Mouse (Mus musculus) Patski (cell line): ENCODE measurements around the gene Mrm2. TPM values are rescaled to one million over a fixed set of nuclear protein-coding genes. Genes with fewer than 3 reads are reported as not detected.
"Not testable (repeated sequence)": the region's sequence is repeated elsewhere in the genome, so short reads cannot be mapped to it uniquely, and the experiment has no call there.

Experiments
- ATAC-seq: fragments of 100-300 bp; one replicate; pipeline ENCODE4 v1.8.0; 2021
- CTCF ChIA-PET: fragments of 350-600 bp; sonication (Branson Sonifier 250); formaldehyde crosslinking; loops from one replicate; lab custom pipeline; 2022; ENCODE audit warnings: inconsistent platforms; lab: Charles Lee
- POLR2A ChIA-PET: fragments of 350-600 bp; sonication (Branson Sonifier 250); formaldehyde crosslinking; loops from one replicate; lab custom pipeline; 2022; ENCODE audit warnings: antibody characterized with exemption, inconsistent platforms; lab: Charles Lee
- DNase-seq: peaks from one replicate; pipeline ENCODE4 v3.0.0-alpha.2; 2011; ENCODE audit warnings: low read depth, low spot score
- H3K27me3 ChIP-seq: fragments of 371-371 bp; one replicate; pipeline ENCODE4 v1.5.1; 2021
- CTCF ChIP-seq: fragments of 100-300 bp; IDR thresholded peaks from one replicate; pipeline ENCODE4 v1.5.1; 2021
- in situ Hi-C: fragments of 300-500 bp; cut with MboI; formaldehyde crosslinking; loops from 3 replicates; pipeline ENCODE4 v1.11.1; 2018; ENCODE audit warnings: low pct_unique_long_range_greater_than_20kb, mixed read lengths
- polyA plus RNA-seq: library from polyadenylated mRNA; unstranded; gene quantifications from one replicate; pipeline ENCODE4 v1.2.3, GENCODE M21; 2021

Gene Mrm2
- polyA plus RNA-seq, 1 experiment from 2014 or later = 13.1 TPM

DNA sequence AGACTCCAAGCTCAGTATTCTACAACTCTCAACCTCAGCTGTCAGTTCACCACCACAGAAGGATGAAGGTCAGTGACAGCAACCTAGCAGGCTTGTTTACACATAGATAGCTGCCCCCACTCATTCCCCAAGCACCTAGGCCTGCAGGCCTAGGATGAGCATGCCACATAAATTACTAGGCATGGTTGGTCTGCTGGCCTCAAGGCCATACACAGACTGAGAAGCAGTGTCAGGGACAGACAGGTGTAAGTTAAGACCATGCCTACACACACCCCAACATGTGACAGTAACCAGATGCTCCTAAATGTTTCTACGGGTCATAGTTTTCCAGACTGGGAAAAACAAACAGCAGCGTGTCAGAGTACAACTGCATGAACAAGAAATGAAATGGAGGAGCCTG lies 37.8 kb upstream of the Mrm2 start:
- POLR2A ChIA-PET = no interaction called here
- H3K27me3 ChIP-seq = no peaks in the 10 kb centered on the region
- in situ Hi-C loops = no loop called here
- ATAC-seq = no peak
- no peak for TF ChIP-seq CTCF
- CTCF ChIA-PET = interaction anchor here (1.3 to 1.7 kb wide), 2 partner anchors 14 to 21 kb away, joined by 3 to 5 read pairs; no protein-coding TSS in a partner anchor
- no peak for DNase-seq

DNA sequence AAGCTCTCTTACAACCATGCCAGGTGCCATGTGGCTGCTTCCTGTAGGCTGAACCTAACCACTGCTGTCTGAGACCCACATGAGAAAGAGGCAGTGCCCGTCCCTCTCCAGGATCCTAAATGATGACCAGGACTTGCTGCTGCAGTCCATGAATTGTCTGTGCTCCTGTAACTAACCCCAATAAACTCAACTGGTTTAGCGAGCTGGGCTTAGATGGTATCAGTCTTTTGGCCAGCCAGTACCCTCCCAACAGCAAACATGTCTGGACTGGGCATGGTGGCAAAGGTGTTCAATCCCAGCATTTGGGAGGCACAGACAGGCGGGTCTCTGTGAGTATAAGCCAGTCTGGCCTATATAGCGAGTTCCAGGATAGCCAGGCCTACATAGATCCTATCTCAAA lies 37.2 kb upstream of the Mrm2 start:
- H3K27me3 ChIP-seq = no peaks in the 10 kb centered on the region
- DNase-seq (no peak), ATAC-seq (no peak)
- ChIA-PET POLR2A (no interaction called here), CTCF (interaction anchor here (1.3 to 1.7 kb wide), 2 partner anchors 15 to 22 kb away, joined by 3 to 5 read pairs; no protein-coding TSS in a partner anchor)
- TF ChIP-seq CTCF = no peak
- in situ Hi-C loops = no loop called here

DNA sequence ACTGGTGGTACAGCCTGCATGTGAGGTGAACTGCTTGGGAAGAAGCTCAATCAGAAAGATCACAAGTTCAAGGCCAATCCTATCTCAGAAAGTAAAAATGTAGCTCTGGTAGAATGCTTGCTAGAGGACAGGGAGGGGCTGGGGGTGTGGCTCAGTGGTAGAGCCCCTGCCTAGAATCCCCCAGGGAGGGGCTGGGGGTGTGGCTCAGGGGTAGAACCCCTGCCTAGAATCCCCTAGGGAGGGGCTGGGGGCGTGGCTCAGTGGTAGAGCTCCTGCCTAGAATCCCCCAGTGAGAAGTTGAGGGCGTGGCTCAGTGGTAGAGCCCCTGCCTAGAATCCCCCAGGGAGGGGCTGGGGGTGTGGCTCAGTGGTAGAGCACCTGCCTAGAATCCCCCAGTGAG lies 36.4 kb upstream of the Mrm2 start:
- POLR2A ChIA-PET, in situ Hi-C loops: not testable (repeated sequence)

DNA sequence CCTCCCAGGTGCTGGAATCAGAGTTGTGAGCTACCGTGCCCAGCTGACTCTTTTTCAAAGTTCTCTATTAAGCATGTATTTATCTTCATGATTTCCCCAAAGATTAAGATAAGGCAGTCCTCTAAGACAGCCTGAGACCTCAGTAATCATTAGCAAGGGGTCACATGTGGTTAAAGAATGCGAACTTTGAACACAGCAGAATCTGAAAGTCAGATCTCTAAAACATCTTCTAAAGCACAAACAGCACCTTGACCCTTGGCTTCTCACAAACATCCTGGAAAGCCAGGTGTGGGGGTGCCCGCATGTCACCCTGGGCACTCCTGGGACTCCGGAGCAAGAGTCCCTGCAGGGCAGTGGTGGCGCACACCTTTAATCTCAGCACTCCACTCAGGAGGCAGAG lies 32.7 kb upstream of the Mrm2 start:
- no peak for ATAC-seq
- no peak for DNase-seq
- no peaks in the 10 kb centered on the region for H3K27me3 ChIP-seq
- ChIA-PET POLR2A (no interaction called here), CTCF (no interaction called here)
- in situ Hi-C loops = no loop called here
- TF ChIP-seq CTCF = no peak

More for the DNA sequence above, 36.4 kb upstream of the Mrm2 start:
- H3K27me3 ChIP-seq, DNase-seq, CTCF ChIA-PET, ATAC-seq: not testable (repeated sequence)

DNA sequence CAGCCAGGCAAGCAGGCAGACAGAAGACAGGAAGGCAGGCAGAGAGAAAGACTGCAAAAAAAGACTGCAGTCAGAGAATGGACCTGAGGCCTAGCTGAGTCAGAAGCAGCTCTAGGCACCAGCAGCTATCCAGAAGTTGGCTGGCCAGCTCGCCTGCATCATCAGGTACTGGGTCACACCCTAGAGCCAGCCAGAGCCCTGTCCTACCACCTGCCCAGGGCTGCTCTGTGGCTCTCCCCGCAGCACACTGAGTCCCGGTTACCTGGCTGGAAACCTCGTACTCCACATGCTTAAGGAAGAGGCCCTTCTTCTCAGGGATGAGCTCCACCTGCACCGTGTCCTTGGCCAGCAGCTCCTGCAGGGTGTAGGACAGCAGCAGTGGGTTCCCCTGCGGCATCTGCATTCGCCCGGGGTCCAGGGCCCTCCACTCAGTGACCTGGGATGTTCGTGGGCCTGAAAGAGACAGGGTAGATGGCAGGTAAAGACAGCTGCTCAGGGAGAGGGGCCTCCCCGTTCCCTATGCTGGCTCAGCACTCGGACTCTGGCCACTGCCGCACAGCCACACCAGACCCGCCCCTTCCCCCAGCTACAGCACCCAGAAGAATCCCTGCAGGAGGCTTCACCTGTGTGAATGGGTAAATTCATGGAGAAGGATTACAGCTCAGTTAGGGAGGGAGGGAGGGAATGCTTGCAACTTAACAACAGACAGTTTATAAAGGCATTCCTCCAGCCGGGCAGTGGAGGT lies 28.4 kb upstream of the Mrm2 start:
- DNase-seq (no peak), ATAC-seq (no peak)
- TF ChIP-seq CTCF = no peak
- in situ Hi-C loops = no loop called here
- no peaks in the 10 kb centered on the region for H3K27me3 ChIP-seq
- CTCF ChIA-PET = interaction anchor here (1.7 kb wide), 2 partner anchors 10 to 24 kb away, joined by 5 read pairs; no protein-coding TSS in a partner anchor
- POLR2A ChIA-PET = interaction anchor here (0.7 kb wide), 1 partner anchor 19 kb away, joined by 3 read pairs; no protein-coding TSS in a partner anchor

DNA sequence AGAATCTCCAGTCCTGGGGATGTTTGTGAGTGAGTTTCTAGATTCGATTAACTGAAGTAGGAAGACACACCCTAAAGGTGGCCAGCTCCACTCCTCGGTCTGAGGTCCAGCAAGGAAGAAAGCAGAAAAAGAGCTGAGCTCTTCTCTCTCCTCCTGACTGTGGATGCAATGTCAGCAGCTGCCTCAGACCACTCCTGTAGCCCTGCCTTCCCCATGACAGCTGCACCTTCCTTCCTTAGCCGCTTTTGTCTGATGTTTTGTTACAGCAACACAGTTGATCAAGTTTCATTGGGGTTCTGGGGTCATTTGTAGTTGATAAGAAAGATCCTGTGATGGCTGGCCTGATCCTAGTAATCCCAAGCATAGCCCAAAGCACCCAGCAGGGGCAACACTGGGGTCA lies 25.8 kb upstream of the Mrm2 start:
- ATAC-seq (no peak), DNase-seq (no peak)
- in situ Hi-C loops = no loop called here
- POLR2A ChIA-PET = interaction anchor here (1.1 to 1.2 kb wide), 2 partner anchors 15 to 24 kb away, joined by 4 to 7 read pairs; no protein-coding TSS in a partner anchor
- TF ChIP-seq CTCF = no peak
- CTCF ChIA-PET = interaction anchor here (1.2 to 1.8 kb wide), 3 partner anchors 14 to 24 kb away, joined by 3 to 6 read pairs (median 3); no protein-coding TSS in a partner anchor
- H3K27me3 ChIP-seq = no peaks in the 10 kb centered on the region

DNA sequence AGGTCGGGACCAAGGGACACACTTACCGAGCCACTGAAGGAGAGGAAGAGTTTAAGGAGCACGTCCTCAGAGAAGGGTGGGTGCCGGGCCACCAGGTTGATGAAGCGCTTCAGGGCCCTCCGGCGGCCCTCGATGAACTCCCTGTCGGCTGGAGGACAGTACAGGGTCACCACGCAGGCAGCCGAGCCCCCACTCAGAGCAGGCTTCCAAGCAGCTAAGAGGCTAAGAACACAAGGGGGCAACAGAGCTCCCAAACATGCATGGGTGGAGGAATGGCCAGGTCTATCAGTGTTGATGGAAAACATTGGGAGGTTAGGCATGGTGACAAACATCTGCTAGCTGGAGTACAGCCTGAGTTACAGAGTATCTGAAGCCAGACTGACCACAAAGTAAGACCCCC lies 24.2 kb upstream of the Mrm2 start:
- in situ Hi-C loops = no loop called here
- ATAC-seq (no peak), DNase-seq (no peak)
- CTCF ChIA-PET = interaction anchor here (0.9 to 1.8 kb wide), 4 partner anchors 23 to 50 kb away, joined by 3 to 6 read pairs (median 4); no protein-coding TSS in a partner anchor
- TF ChIP-seq CTCF = no peak
- H3K27me3 ChIP-seq = no peaks in the 10 kb centered on the region
- POLR2A ChIA-PET = no interaction called here

DNA sequence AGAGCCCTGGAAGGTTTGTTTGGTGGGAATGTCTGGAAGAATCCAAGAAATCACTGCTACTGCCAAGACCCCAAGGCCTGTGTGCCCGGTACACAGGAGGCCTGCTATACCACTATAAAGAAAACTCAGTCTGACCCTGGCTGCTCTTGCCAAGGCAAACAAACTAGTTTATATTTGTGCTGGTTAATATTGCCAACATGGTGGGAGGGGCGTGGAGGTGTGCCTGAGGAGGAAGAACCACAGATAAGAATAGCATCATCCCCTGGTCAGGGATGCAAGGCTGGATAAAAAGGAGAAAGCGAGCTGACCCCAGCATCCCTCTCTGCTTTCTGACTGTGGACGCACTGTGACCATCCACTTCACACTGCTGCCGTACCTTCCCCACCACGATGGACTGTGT lies 20.7 kb upstream of the Mrm2 start:
- no peak for TF ChIP-seq CTCF
- no peaks in the 10 kb centered on the region for H3K27me3 ChIP-seq
- ChIA-PET POLR2A (no interaction called here), CTCF (interaction anchor here (1.9 kb wide), 1 partner anchor 16 kb away, joined by 6 read pairs; no protein-coding TSS in a partner anchor)
- ATAC-seq (no peak), DNase-seq (no peak)
- in situ Hi-C loops = no loop called here

DNA sequence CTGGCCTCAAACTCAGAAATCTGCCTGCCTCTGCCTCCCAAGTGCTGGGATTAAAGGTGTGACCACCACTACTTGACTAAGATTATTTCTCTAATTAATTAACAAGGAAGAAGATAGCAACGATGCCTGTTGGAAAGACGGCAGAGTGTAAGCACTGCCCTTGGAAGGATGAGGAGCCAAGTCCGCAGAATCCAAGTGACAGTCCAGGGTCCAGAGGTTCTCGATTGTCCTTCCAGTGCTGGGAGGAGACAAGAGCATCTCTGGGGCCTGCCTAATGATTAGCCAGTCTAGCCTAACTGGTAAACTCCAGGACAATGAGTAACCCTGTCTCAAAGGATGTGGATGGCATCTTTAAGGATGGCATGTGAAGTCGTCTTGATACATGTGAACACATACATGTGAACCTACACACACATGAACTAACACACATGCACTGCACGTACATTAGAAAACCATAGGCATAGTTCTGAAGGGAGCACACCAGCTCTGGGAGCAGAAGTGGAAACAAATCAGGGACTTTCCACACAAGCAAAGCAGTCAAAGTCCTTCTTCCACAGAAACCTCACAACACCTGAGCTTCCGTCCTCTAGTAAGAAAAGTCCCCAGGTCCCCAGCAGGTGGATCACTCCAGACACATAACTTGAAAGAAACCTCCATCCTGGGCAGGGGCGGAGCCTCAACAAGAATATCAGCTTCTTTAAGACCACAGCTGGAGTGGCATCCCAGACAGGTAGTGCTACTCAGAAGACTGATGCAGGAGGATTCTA lies 19.2 kb upstream of the Mrm2 start:
- POLR2A ChIA-PET = no interaction called here
- DNase-seq (no peak), ATAC-seq (no peak)
- in situ Hi-C loops = no loop called here
- CTCF ChIA-PET = no interaction called here
- no peaks in the 10 kb centered on the region for H3K27me3 ChIP-seq
- TF ChIP-seq CTCF = no peak

DNA sequence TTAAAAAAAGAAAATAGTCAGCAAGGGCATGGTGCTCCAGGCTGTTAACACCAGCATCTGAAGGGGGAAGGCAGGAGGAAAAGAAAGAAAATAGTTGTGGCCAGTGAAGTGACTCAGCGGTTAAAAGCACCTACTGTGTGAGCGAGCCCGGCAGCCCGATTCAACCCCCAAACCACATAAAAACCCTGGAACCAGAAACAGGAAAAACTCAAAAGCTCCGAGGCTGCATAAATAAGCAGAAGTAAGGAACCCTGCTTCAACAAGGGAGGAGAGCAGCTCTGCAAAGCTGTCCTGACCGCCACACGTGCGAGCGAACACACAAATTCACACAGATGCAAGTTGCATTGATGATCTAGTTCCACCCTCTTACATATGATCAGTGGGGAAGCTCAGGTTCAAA lies 18.2 kb upstream of the Mrm2 start:
- in situ Hi-C loops = no loop called here
- no peaks in the 10 kb centered on the region for H3K27me3 ChIP-seq
- TF ChIP-seq CTCF = no peak
- CTCF ChIA-PET = no interaction called here
- POLR2A ChIA-PET = no interaction called here
- ATAC-seq (no peak), DNase-seq (no peak)

DNA sequence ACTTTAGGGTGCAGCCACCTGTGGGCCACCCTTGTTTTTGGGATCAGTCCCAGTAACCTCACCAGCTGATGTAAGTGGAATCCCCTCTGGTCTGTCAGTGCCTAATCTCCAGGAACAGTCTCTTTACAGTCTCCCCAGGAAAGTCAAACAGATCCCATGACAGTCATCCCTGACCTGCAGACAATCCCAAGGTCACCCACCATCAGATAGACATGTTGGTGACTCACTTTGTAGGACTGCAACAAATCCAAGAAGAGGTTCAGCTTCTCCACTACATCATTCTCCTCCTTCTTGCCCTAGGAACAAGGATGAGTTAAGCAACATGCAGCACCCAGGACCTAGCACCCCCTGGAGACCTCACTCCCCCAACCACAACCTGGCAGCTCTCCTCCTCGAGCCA lies 14.4 kb upstream of the Mrm2 start:
- ATAC-seq = peak; percentile 23
- peak; percentile 55 for DNase-seq
- TF ChIP-seq CTCF = no peak
- no peaks in the 10 kb centered on the region for H3K27me3 ChIP-seq
- ChIA-PET POLR2A (no interaction called here), CTCF (interaction anchor here (0.8 to 1.1 kb wide), 3 partner anchors 9 to 69 kb away, joined by 3 to 7 read pairs (median 4); no protein-coding TSS in a partner anchor)
- in situ Hi-C loops = no loop called here
